Mouse (Mus musculus): ENCODE measurements around the gene Ndfip2.

Ndfip2 gene

DNA sequence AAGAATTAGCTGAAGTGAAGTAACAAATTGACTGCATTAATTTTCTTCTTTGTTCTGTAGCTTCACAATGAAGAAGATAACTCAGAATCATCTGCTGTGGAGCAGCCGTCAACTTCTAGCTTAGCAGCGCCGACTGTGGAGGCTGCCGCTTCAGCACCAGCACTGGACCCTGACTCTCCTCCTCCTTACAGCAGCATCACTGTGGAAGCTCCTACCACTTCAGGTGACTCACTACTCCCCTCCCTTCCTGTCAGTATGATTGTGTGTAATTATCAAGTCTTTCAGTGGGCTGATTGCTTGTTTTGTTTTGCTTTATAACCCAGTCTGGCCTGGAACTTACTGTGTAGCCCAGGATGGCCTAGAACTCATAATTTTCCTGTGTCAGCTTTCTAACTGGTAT lies 29.2 kb downstream of the Ndfip2 start:
- no peak for DNase-seq

GRCm38 (mm10) chr14:105287972-105288371 lies 29.6 kb downstream of the Ndfip2 start:
- DNase-seq: no peak

GRCm38 (mm10) chr14:105288529-105288928 lies 30.2 kb downstream of the Ndfip2 start:
- no peak for DNase-seq

- DNase-seq: no peak
Measured at GRCm38 (mm10) chr14:105292139-105292538, 33.8 kb downstream of the Ndfip2 start.

GRCm38 (mm10) chr14:105293777-105294176 lies 35.4 kb downstream of the Ndfip2 start:
- no peak for DNase-seq

DNA sequence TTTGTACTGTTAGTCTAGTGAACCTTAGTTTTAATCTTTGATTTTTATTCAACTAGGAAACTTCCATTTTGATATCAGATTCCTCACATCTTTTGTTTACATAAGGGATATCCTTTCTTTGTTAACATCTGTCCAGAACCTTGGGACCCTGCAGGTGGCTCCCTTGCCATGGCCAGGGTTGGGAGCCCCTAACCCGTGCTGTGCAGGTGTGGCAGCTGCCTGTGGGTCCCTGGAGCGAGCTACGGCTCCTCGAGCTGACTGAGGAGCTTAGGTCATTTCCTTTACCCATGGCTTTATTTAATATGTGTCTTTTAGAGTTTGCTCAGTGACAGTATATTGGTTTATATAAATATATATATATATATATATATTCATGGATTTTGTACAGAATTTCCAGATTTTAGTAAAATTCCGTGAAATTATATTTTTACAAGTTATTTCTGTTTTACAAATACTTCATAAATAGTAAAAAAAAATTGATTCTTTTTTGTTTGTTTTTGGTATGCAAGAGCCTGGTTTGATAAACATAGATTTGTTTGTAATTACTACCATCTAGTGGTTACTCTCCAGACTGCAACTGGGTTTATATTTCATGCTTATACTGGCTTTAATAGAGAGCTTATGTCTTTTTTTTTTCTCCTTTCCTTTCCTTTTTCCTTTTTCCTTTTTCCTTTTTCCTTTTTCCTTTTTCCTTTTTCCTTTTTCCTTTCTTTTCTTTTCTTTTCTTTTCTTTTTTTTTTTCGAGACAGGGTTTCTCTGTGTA lies 37.6 kb downstream of the Ndfip2 start:
- DNase-seq: peak in 1 of 2 experiments; percentile 36

DNA sequence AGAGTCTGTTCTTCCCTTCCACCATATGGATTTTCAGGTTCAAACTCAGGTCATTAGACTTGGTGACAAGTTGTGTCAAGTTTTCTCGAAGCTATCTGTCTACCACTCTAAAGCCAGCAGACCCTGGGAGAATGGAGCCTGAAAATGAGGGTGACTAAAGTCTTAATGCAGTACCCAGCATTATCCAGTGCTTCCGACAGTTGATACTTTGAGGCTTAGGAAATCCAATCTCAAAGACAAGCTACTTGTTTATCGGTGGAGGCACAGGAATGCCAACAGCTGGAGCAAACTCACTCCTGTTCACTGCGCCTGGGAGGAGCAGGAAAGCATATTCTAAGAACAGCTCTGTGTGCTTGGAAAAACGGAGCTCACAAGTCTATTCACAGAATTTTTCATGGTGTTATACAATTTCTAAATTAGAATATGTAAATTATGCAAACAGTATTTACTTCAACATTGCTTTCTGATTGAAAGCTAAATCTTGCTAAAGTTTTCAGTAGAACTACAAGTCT lies 41.4 kb downstream of the Ndfip2 start:
- DNase-seq: no peak

DNA sequence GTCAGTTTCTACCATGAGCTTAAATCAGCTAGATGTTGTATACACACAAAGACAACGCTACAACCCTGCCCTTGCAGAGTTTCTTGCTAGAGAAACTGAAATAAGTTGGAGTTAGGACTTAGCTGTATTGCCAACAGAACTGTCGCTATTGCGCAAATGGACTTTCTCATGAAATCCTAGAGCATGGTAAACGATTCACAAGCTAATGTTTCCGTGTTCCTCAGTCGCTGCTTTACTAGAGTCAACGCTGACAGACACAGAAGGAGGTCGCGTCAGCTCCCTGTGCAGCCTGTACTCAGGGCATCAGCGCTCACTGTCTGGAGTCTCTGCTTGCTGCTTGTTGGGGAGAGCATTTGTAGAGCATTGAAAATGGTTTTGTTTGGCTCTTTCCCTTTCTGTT lies 42.2 kb downstream of the Ndfip2 start:
- DNase-seq: peak in 1 of 2 experiments; percentile 13

GRCm38 (mm10) chr14:105302708-105303107 lies 44.3 kb downstream of the Ndfip2 start:
- no peak for DNase-seq

- DNase-seq: no peak
Measured at GRCm38 (mm10) chr14:105307716-105308115, 49.3 kb downstream of the Ndfip2 start.

GRCm38 (mm10) chr14:105312366-105312765 lies 54.0 kb downstream of the Ndfip2 start:
- no peak for DNase-seq

DNA sequence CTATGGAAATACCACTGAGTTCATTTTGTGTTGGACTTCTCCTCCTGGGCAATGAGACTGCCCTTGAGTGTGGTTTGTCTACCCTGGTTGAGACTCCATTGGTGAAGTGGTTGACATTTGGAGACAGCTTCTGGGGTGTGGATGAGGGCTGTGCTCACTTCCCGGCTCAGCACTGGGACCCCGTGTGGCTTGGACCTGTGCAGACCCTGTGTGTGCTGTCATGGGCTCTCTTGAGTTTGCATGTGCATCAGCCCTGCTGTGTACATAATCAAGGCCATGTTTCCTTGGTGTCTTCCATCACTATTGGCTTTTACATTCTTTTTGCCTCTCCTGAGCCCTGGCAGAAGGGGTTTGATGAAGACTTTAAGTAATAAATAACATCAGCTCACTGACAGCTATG lies 54.6 kb downstream of the Ndfip2 start:
- DNase-seq: no peak

GRCm38 (mm10) chr14:105313877-105314276 lies 55.5 kb downstream of the Ndfip2 start:
- DNase-seq: peak in 1 of 2 experiments; percentile 10

- DNase-seq: no peak
Measured at GRCm38 (mm10) chr14:105321712-105322111, 63.3 kb downstream of the Ndfip2 start.

- no peak for DNase-seq
Measured at GRCm38 (mm10) chr14:105322829-105323228, 64.5 kb downstream of the Ndfip2 start.

DNA sequence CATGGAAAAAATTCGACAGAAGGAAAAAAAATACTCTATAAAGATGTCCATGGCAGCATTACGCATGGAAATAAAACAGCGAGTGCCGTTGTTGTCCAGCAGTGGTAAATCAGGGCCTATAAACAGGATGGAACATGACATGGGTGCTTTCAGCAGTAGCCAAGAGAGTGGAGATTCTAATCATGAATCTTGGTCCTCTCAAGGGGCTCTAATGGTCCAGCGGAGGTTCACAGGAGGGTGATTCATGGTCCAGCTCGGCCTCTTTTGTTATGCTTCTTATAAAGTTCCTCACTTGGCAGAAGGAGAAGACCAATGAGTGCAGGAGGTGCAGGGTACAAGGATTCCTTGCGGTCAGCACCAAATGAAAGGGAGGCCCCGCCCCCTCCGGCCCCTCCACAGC lies 65.1 kb downstream of the Ndfip2 start:
- DNase-seq: no peak

- peak; percentile 61 to 63 for DNase-seq
Measured at GRCm38 (mm10) chr14:105328397-105329302, 70.3 kb downstream of the Ndfip2 start.

DNA sequence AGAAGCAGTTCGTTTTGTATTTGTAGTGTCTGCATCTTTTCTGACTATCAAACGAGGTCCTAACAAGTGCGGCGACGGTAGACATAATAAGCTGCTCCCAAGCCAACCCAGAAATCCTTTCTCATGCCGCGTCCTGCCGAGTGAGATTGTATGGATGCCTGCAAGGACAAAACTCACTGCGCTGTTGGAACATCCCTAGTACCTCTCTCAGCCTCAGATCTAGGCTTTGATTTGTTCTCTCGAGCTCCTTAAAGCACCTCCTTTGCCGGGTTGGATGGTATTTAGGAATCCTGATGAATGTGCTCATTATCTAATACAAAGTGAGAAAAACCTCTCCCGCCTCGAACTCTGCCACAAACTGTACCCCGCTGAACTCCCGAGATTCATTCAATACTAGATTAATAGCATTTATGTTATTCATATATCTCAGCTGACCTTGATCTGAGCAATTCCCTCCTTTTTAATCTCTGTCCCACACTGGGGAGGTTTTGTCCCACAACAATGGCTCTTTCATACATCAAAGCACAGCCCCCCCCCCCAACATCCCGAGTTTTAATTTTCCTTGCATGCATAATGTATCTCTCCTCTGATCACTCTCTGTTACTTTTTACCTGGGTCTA lies 75.2 kb downstream of the Ndfip2 start:
- no peak for DNase-seq

GRCm38 (mm10) chr14:105341765-105342164 lies 83.4 kb downstream of the Ndfip2 start:
- no peak for DNase-seq

DNA sequence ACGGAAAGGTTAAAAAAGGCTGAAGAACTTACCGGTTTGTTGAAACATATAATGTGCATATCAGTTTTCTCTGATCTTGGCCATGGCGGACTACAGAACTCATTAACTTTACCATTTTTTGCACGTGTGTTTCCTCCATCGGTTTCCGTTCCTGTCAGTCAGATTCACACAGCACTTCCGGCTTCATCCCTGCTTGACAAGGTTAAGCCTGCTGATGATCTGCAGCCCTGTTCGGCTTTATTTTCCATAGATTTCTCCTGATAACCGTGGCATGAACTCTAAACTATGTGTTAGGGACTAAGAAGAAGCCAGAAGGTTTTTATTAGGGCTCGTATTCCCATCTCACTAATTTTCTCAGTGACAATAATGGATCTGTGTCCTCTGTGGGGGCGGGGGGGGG lies 95.7 kb downstream of the Ndfip2 start:
- DNase-seq: no peak

All from kidney, adult 8-10 months (tissue).